ENCODE assay signal across 38 mouse cellular contexts in genomic region chr6:22243321-22243720, GRCm38 (mm10). TPM values are rescaled to one million over a fixed set of nuclear protein-coding genes. Genes with fewer than 3 reads are reported as not detected.
"Had no signal": no experiment of that assay in that cellular context is flagged by ENCODE, and none has a peak within 500 bp of the region (broad histone marks: within the 10 kb centered on the region; RNA-seq: fewer than 3 reads in every experiment).

No protein-coding gene starts in this region.

- H3K27ac ChIP-seq: limb, embryonic 10.5 days; limb, embryonic 12.5 days; limb, embryonic 13.5 days; limb, embryonic 15.5 days; liver, embryonic 12.5 days; liver, embryonic 13.5 days; liver, embryonic 14.5 days; liver, embryonic 15.5 days; lung, embryonic 15.5 days; macrophage; midbrain, embryonic 10.5 days; midbrain, embryonic 12.5 days; midbrain, embryonic 13.5 days; midbrain, embryonic 15.5 days; neural tube, embryonic 12.5 days had no signal

- H3K9ac ChIP-seq: limb, embryonic 12.5 days; limb, embryonic 13.5 days; limb, embryonic 15.5 days; liver, embryonic 12.5 days; liver, embryonic 13.5 days; liver, embryonic 14.5 days; liver, embryonic 15.5 days; liver, postnatal 0 days; lung, embryonic 14.5 days; lung, embryonic 15.5 days; midbrain, embryonic 12.5 days; midbrain, embryonic 13.5 days; midbrain, embryonic 15.5 days; neural tube, embryonic 12.5 days had no signal

- H3K9me3 ChIP-seq: limb, embryonic 10.5 days; limb, embryonic 12.5 days; limb, embryonic 13.5 days; limb, embryonic 15.5 days; liver, embryonic 12.5 days; liver, embryonic 13.5 days; liver, embryonic 15.5 days; lung, embryonic 15.5 days; megakaryocyte, embryonic 14.5 days; midbrain, embryonic 10.5 days; midbrain, embryonic 12.5 days; midbrain, embryonic 13.5 days; neural tube, embryonic 12.5 days had no signal

- H3K4me1 ChIP-seq: limb, embryonic 10.5 days; limb, embryonic 12.5 days; limb, embryonic 13.5 days; limb, embryonic 15.5 days; liver, embryonic 12.5 days; liver, embryonic 13.5 days; liver, embryonic 15.5 days; lung, embryonic 15.5 days; midbrain, embryonic 10.5 days; midbrain, embryonic 12.5 days; midbrain, embryonic 13.5 days; midbrain, embryonic 15.5 days; neural tube, embryonic 12.5 days had no signal

- H3K4me3 ChIP-seq: limb, embryonic 10.5 days; limb, embryonic 12.5 days; limb, embryonic 13.5 days; limb, embryonic 15.5 days; liver, embryonic 12.5 days; liver, embryonic 13.5 days; liver, embryonic 15.5 days; lung, embryonic 15.5 days; megakaryocyte, embryonic 14.5 days; midbrain, embryonic 10.5 days; midbrain, embryonic 12.5 days; midbrain, embryonic 13.5 days; midbrain, embryonic 15.5 days; myocyte; neural tube, embryonic 12.5 days had no signal

- DNase-seq: left cerebral cortex, postnatal 4 days; liver; liver, embryonic 13.5 days; liver, postnatal 0 days; lung, adult 18-20 months; lung, adult 2 months; lung, embryonic 14.5 days; lung, postnatal 10 days; lung, postnatal 14 days; lung, postnatal 36 days; lung, postnatal 4 days; midbrain, embryonic 14.5 days had no signal

- ATAC-seq: liver, embryonic 12.5 days; liver, postnatal 0 days; lung, postnatal 0 days; midbrain, embryonic 13.5 days; midbrain, embryonic 15.5 days; midbrain, embryonic 16.5 days had no signal

- H3K36me3 ChIP-seq: liver, embryonic 12.5 days; liver, embryonic 13.5 days; liver, embryonic 15.5 days; lung, embryonic 15.5 days; midbrain, embryonic 10.5 days; midbrain, embryonic 12.5 days; midbrain, embryonic 13.5 days; midbrain, embryonic 15.5 days; neural tube, embryonic 12.5 days had no signal

- H3K4me2 ChIP-seq: limb, embryonic 12.5 days; limb, embryonic 13.5 days; limb, embryonic 15.5 days; liver, embryonic 11.5 days; liver, embryonic 12.5 days; liver, embryonic 13.5 days; liver, embryonic 15.5 days; lung, embryonic 14.5 days; lung, embryonic 15.5 days; midbrain, embryonic 11.5 days; midbrain, embryonic 12.5 days; midbrain, embryonic 13.5 days; midbrain, embryonic 15.5 days; neural tube, embryonic 12.5 days had no signal

- H3K27me3 ChIP-seq: limb, embryonic 12.5 days; limb, embryonic 13.5 days; limb, embryonic 15.5 days; liver, embryonic 12.5 days; liver, embryonic 13.5 days; liver, embryonic 15.5 days; lung, embryonic 15.5 days; megakaryocyte, embryonic 14.5 days; midbrain, embryonic 12.5 days; midbrain, embryonic 13.5 days; midbrain, embryonic 15.5 days; neural tube, embryonic 12.5 days had no signal

RNA-seq across cellular contexts. Expression of gene Wnt16, which starts 44.7 kb away (rescaled TPM):
- total RNA-seq: liver, adult 2 months; megakaryocyte progenitor cell, adult 5-6 weeks; megakaryocyte, adult 5-6 weeks; megakaryocyte-erythroid progenitor cell, adult 5-6 weeks; monocyte, adult 5-6 weeks had no signal
- polyA plus RNA-seq: liver, adult 2 months; liver, embryonic 13.5 days; liver, embryonic 15.5 days; liver, embryonic 16.5 days; liver, postnatal 0 days; lung, embryonic 14.5 days; macrophage; midbrain, embryonic 13.5 days; midbrain, embryonic 16.5 days; myocyte had no signal
